Comparison of ENCODE assay signal across 8 mouse cellular contexts in the genomic region with DNA sequence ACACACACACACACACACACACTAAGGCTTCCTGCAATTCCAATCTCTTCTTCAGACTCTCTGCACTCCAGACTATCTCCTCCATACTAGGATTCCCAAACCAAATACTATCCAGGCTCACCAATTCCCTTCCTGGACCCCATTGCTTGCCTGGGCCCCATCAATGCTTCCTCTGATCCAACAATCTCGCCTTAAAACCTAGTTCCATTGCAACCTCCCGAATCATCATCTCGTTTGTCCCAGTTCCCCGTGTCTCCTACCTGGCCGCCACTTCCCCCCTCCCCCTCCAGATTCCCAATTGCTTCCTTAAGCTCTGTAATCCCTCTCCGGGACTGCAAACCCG. TPM values are rescaled to one million over a fixed set of nuclear protein-coding genes. Genes with fewer than 3 reads are reported as not detected.
DNase-seq lines count a peak whose midpoint lies in the region; ATAC-seq and TF ChIP-seq lines count a peak whose summit lies in the region.

No protein-coding gene starts in this region.

- peaks cover 31% of the 10 kb centered on the region for H3K36me3 ChIP-seq in heart, adult 2 months (ENCODE audit: control insufficient read depth, insufficient read depth, low read length)
- H3K36me3 ChIP-seq in thymus, adult 2 months (ENCODE audit: control insufficient read depth, insufficient read depth, low read length) = no peaks in the 10 kb centered on the region
- H3K36me3 ChIP-seq in liver, embryonic 12.5 days = peaks cover 9% of the 10 kb centered on the region; the same call in 1 of the 2 replicates

- peak overlapping the region; percentile 98 for H3K9ac ChIP-seq in heart, adult 2 months (ENCODE audit: low read depth, low read length)
- peak overlapping the region; percentile 98 for H3K9ac ChIP-seq in liver, embryonic 12.5 days

- peak overlapping the region; percentile 88 for H3K27ac ChIP-seq in heart, adult 2 months
- no peak overlapping the region for H3K27ac ChIP-seq in thymus, adult 2 months (ENCODE audit: control insufficient read depth, insufficient read depth, low read length)
- H3K27ac ChIP-seq in liver, embryonic 12.5 days = peak overlapping the region; percentile 92

- H3K4me3 ChIP-seq in heart, adult 2 months = peak overlapping the region; percentile 83
- peak overlapping the region; percentile 71 for H3K4me3 ChIP-seq in thymus, adult 2 months (ENCODE audit: control insufficient read depth, insufficient read depth, low read length)
- peak overlapping the region; percentile 98 for H3K4me3 ChIP-seq in liver, embryonic 12.5 days

- intact Hi-C loops in heart, adult 2 months (cut with DNase I) = no loop called here

- WGBS in heart, adult 2 months = under 1% methylated on average over 7 of the region's 7 CpGs
- 2% methylated on average over 7 of the region's 7 CpGs for WGBS in thymus, adult 2 months
- 1% methylated on average over 7 of the region's 7 CpGs for WGBS in liver, embryonic 12.5 days (ENCODE audit: insufficient replicate concordance)

- peaks cover 20% of the 10 kb centered on the region for H3K4me1 ChIP-seq in heart, adult 2 months (ENCODE audit: control insufficient read depth, insufficient read depth, low read length)
- peaks cover 24% of the 10 kb centered on the region for H3K4me1 ChIP-seq in thymus, adult 2 months (replicated peaks; ENCODE audit: control insufficient read depth, insufficient read depth, low read length)
- peaks cover 66% of the 10 kb centered on the region for H3K4me1 ChIP-seq in liver, embryonic 12.5 days

- TF ChIP-seq EP300 in heart, adult 2 months (IDR thresholded peaks at IDR 0.05; ENCODE audit: insufficient read depth, low read depth, low read length) = no peak

- no peak for ATAC-seq in liver, embryonic 12.5 days

- DNase-seq in heart, adult 2 months = no peak
- no peak for DNase-seq in heart, adult 9 months (ENCODE audit: low spot score in 2 of 2)
- no peak for DNase-seq in thymus, adult 2 months
- no peak for DNase-seq in thymus, postnatal 14 days
- no peak for DNase-seq in ovary, postnatal 14 days (ENCODE audit: low spot score)
- no peak for DNase-seq in Muller cell, postnatal 12 days (ENCODE audit: inconsistent ontology term)
- DNase-seq in gastrocnemius, adult 8-10 months (ENCODE audit: low spot score in 2 of 2) = no peak

- peaks cover 9% of the 10 kb centered on the region for H3K79me2 ChIP-seq in heart, adult 2 months (replicated peaks; ENCODE audit: control insufficient read depth, insufficient read depth, low read length)

- H3K4me2 ChIP-seq in liver, embryonic 12.5 days = peak overlapping the region; percentile 97

- H3K27me3 ChIP-seq in heart, adult 2 months (ENCODE audit: control insufficient read depth, insufficient read depth, low read length) = no peaks in the 10 kb centered on the region
- no peaks in the 10 kb centered on the region for H3K27me3 ChIP-seq in thymus, adult 2 months (ENCODE audit: control insufficient read depth, insufficient read depth, low read length)
- no peaks in the 10 kb centered on the region for H3K27me3 ChIP-seq in liver, embryonic 12.5 days (replicated peaks)

- TF ChIP-seq POLR2A in heart, adult 2 months (IDR thresholded peaks at IDR 0.05; ENCODE audit: insufficient read depth, low read depth, low read length) = no peak
- no peak for TF ChIP-seq POLR2A in thymus, adult 2 months (IDR thresholded peaks at IDR 0.05; ENCODE audit: control insufficient read depth, extremely low read depth, insufficient read depth, low read length, poor library complexity)

- no peak for TF ChIP-seq CTCF in heart, adult 2 months (IDR thresholded peaks at IDR 0.05)
- no peak for TF ChIP-seq CTCF in thymus, adult 2 months (IDR thresholded peaks at IDR 0.05; ENCODE audit: borderline replicate concordance, control insufficient read depth, extremely low read depth, insufficient read depth, low read length, poor library complexity)

- no peaks in the 10 kb centered on the region for H3K9me3 ChIP-seq in liver, embryonic 12.5 days (replicated peaks)

RNA-seq across cellular contexts. Expression of gene Actn4, which starts 0.6 kb away (rescaled TPM):
- 10 to 100 TPM; 66.1 to 85.7 TPM for total RNA-seq in heart, adult 2 months (2021)
- 123 and 132 TPM in 2 replicates for polyA plus RNA-seq in heart, adult 2 months (2012; rRNA removed)
- polyA plus RNA-seq in thymus, adult 2 months (2012; rRNA removed) = 243 and 268 TPM in 2 replicates
- polyA plus RNA-seq in liver, embryonic 12.5 days (2016; fragmentation: Nextera tagmentation; extraction: Ambion mirVana) = 165 and 166 TPM in 2 replicates
- total RNA-seq in gastrocnemius, adult 8-10 months (2022) = 10 to 100 TPM; 21.3 to 36.9 (median 28.2) TPM

RNA-seq across cellular contexts. Expression of gene Eif3k, which starts 20.1 kb away (rescaled TPM):
- 100 to 1,000 TPM; 156 to 177 TPM for total RNA-seq in heart, adult 2 months (2021)
- 221 and 283 TPM in 2 replicates for polyA plus RNA-seq in heart, adult 2 months (2012; rRNA removed)
- 362 and 396 TPM in 2 replicates for polyA plus RNA-seq in thymus, adult 2 months (2012; rRNA removed)
- 325 and 336 TPM in 2 replicates for polyA plus RNA-seq in liver, embryonic 12.5 days (2016; fragmentation: Nextera tagmentation; extraction: Ambion mirVana)
- total RNA-seq in gastrocnemius, adult 8-10 months (2022) = 100 to 1,000 TPM; 130 to 143 (median 134) TPM

RNA-seq across cellular contexts. Expression of gene Map4k1, which starts 20.3 kb away (rescaled TPM):
- 1 to 10 TPM in 1 of 2 experiments, under 1 TPM in 1; 0.91 to 1.1 TPM for total RNA-seq in heart, adult 2 months (2021)
- polyA plus RNA-seq in heart, adult 2 months (2012; rRNA removed) = 2.7 and 3.4 TPM in 2 replicates
- 155 and 164 TPM in 2 replicates for polyA plus RNA-seq in thymus, adult 2 months (2012; rRNA removed)
- polyA plus RNA-seq in liver, embryonic 12.5 days (2016; fragmentation: Nextera tagmentation; extraction: Ambion mirVana) = 33.3 and 35.0 TPM in 2 replicates
- under 1 TPM; 0.22 to 0.82 (median 0.41) TPM for total RNA-seq in gastrocnemius, adult 8-10 months (2022)
